Mouse (Mus musculus): ENCODE data around the gene Zc3h18.

DNA sequence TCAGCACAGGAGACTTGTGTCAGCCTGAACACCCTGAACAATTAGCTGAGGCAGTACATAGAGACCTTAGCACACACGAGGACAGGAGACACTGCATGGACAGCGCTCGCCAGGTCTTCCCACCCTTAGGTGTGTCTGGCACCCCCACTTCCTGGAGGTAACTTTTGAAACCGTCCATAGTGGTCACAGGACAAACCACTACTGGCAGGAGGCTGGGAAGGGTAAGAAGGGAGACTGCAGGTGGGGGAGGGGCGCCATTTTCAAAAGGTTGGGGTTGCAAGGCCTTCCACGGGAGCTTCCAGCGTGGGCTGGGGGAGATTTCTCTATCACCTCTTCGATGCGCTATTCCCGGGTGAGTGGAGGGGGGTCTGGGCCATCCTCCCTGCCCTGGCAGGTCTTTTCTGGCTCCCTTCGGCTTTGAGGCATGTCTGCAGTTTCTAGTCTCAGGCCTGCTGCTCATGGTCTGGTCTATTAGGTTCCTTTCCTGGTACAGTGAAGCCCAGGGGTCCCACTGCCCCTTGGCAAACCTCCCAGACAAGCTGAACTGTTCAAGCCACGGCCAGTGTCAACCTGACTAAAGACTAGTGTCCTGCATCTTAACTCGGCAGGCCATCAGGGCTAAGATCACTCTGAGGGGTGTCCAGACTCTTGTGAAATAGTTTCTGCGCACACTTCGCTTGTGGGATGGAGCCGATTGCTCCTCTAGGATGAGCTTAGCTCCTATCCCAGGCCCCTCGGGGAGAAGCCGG, 55.5 kb downstream of the Zc3h18 start:
- TF ChIP-seq POLR2A (IDR thresholded peaks at IDR 0.05; ENCODE audit: borderline replicate concordance, low read depth, low read length) (no peak), CTCF (IDR thresholded peaks at IDR 0.05; ENCODE audit: low read depth, low read length) (no peak)
